Mouse (Mus musculus): Measurements from ENCODE around the gene Cd47.

The Cd47 gene

GRCm38 (mm10) chr16:49799597-49800561, at the start of gene Cd47:
Cd47 (plus strand) TSS chr16:49800533.
- no peaks in the 10 kb centered on the region for H3K36me3 ChIP-seq (ENCODE audit: insufficient read depth, low read length)
- TF ChIP-seq CTCF (conservative IDR thresholded peaks at IDR 0.05; ENCODE audit: low read length) (no peak), NANOG (IDR thresholded peaks at IDR 0.05; ENCODE audit: borderline replicate concordance, low read length) (no peak), POU5F1 (IDR thresholded peaks at IDR 0.05; ENCODE audit: borderline replicate concordance, low read length) (no peak)
- no peaks in the 10 kb centered on the region for H3K9me3 ChIP-seq (ENCODE audit: low read length)
- no peak within 1 kb of the TSS for H3K4me3 ChIP-seq (replicated peaks; ENCODE audit: low read length)
- peaks cover 25% of the 10 kb centered on the region for H3K27me3 ChIP-seq (ENCODE audit: insufficient read depth, low read length)
- peaks cover 43% of the 10 kb centered on the region for H3K4me1 ChIP-seq (replicated peaks; ENCODE audit: low read depth, low read length)

GRCm38 (mm10) chr16:49752906-49753305, 47.4 kb upstream of the Cd47 start:
- Histone ChIP-seq H3K9me3 (ENCODE audit: low read length) (no peaks in the 10 kb centered on the region), H3K4me3 (replicated peaks; ENCODE audit: low read length) (no peak overlapping the region), H3K27me3 (ENCODE audit: insufficient read depth, low read length) (no peaks in the 10 kb centered on the region), H3K4me1 (replicated peaks; ENCODE audit: low read depth, low read length) (no peaks in the 10 kb centered on the region; the same call in 1 of the 2 replicates), H3K36me3 (ENCODE audit: insufficient read depth, low read length) (no peaks in the 10 kb centered on the region)
- TF ChIP-seq CTCF (conservative IDR thresholded peaks at IDR 0.05; ENCODE audit: low read length) (no peak), NANOG (IDR thresholded peaks at IDR 0.05; ENCODE audit: borderline replicate concordance, low read length) (no peak), POU5F1 (IDR thresholded peaks at IDR 0.05; ENCODE audit: borderline replicate concordance, low read length) (no peak)

- TF ChIP-seq POU5F1 (IDR thresholded peaks at IDR 0.05; ENCODE audit: borderline replicate concordance, low read length) = no peak
- H3K4me3 ChIP-seq (replicated peaks; ENCODE audit: low read length) = no peak overlapping the region
- H3K4me1 ChIP-seq (replicated peaks; ENCODE audit: low read depth, low read length) = no peaks in the 10 kb centered on the region; the same call in 1 of the 2 replicates
- H3K36me3 ChIP-seq (ENCODE audit: insufficient read depth, low read length) = no peaks in the 10 kb centered on the region
- H3K9me3 ChIP-seq (ENCODE audit: low read length) = no peaks in the 10 kb centered on the region
- no peaks in the 10 kb centered on the region for H3K27me3 ChIP-seq (ENCODE audit: insufficient read depth, low read length)
Observed at GRCm38 (mm10) chr16:49753318-49753717, 47.0 kb upstream of the Cd47 start.

- 0 out of 2 replicates have a peak overlapping the region, but pooled peaks have one; percentile 7 for H3K4me3 ChIP-seq (replicated peaks; ENCODE audit: low read length)
- no peaks in the 10 kb centered on the region for H3K27me3 ChIP-seq (ENCODE audit: insufficient read depth, low read length)
- TF ChIP-seq NANOG (IDR thresholded peaks at IDR 0.05; ENCODE audit: borderline replicate concordance, low read length) (no peak), POU5F1 (IDR thresholded peaks at IDR 0.05; ENCODE audit: borderline replicate concordance, low read length) (no peak), CTCF (conservative IDR thresholded peaks at IDR 0.05; ENCODE audit: low read length) (no peak)
- no peaks in the 10 kb centered on the region for H3K4me1 ChIP-seq (replicated peaks; ENCODE audit: low read depth, low read length)
- H3K9me3 ChIP-seq (ENCODE audit: low read length) = no peaks in the 10 kb centered on the region
- H3K36me3 ChIP-seq (ENCODE audit: insufficient read depth, low read length) = no peaks in the 10 kb centered on the region
Observed at GRCm38 (mm10) chr16:49760517-49761203, 39.7 kb upstream of the Cd47 start.

- no peaks in the 10 kb centered on the region for H3K9me3 ChIP-seq (ENCODE audit: low read length)
- no peak for TF ChIP-seq CTCF (conservative IDR thresholded peaks at IDR 0.05; ENCODE audit: low read length)
- TF ChIP-seq POU5F1 (IDR thresholded peaks at IDR 0.05; ENCODE audit: borderline replicate concordance, low read length) = no peak
- TF ChIP-seq NANOG (IDR thresholded peaks at IDR 0.05; ENCODE audit: borderline replicate concordance, low read length) = no peak
- no peak overlapping the region for H3K4me3 ChIP-seq (replicated peaks; ENCODE audit: low read length)
Observed at GRCm38 (mm10) chr16:49761981-49762380, 38.4 kb upstream of the Cd47 start.

DNA sequence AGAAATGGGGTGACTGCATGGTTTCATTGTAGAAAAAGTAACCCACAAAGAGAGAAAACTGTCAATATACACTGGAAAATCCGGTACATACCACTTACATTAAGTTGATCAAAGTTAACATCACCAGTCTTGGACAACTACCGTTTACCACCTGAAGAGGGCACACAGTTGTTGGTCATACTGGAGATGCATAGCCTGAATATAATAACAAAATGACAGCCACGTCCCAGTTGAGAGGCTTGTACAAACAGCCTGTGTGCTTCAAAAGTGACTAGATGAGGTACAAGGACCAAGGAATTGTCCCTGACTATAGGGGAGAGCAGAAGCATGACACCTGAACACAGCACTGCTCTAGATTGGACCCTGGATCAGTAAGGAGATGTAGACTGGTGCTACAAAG, 34.0 kb upstream of the Cd47 start:
- no peak overlapping the region for H3K4me3 ChIP-seq (replicated peaks; ENCODE audit: low read length)
- no peak for TF ChIP-seq POU5F1 (IDR thresholded peaks at IDR 0.05; ENCODE audit: borderline replicate concordance, low read length)
- H3K9me3 ChIP-seq (ENCODE audit: low read length) = no peaks in the 10 kb centered on the region
- no peaks in the 10 kb centered on the region for H3K27me3 ChIP-seq (ENCODE audit: insufficient read depth, low read length)
- H3K36me3 ChIP-seq (ENCODE audit: insufficient read depth, low read length) = no peaks in the 10 kb centered on the region
- peaks cover 15% of the 10 kb centered on the region for H3K4me1 ChIP-seq (replicated peaks; ENCODE audit: low read depth, low read length)

More at GRCm38 (mm10) chr16:49761981-49762380, 38.4 kb upstream of the Cd47 start:
- no peaks in the 10 kb centered on the region for H3K36me3 ChIP-seq (ENCODE audit: insufficient read depth, low read length)
- no peaks in the 10 kb centered on the region for H3K4me1 ChIP-seq (replicated peaks; ENCODE audit: low read depth, low read length)
- H3K27me3 ChIP-seq (ENCODE audit: insufficient read depth, low read length) = no peaks in the 10 kb centered on the region

DNA sequence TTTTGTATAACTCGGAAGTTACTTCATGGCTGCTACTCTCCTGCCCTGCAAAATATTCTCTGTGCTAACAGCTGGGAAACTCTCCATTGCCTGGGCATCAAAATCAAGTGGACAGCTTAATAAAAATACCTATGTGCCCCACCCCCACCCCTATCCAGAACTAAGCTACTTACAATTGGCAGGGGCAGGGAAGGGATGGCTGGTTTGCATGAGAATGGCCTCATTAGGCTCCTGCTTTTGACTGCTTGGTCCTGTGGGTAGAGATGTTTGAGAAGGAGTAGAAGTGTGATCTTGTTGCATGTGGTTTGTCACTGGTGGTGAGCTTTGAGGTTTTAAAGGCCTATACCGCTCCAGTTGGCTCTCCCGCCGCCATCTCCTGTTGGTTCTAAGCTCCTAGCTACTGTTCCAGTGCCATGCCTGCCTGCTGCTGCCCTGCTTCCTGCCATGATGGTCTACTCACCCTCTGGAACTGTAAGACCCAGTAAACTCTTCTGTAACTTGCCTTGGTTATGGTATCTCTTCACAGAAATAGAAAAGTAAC, 31.8 kb upstream of the Cd47 start:
- Histone ChIP-seq H3K4me3 (replicated peaks; ENCODE audit: low read length) (peak overlapping the region; percentile 5; the same call in 1 of the 2 replicates), H3K4me1 (replicated peaks; ENCODE audit: low read depth, low read length) (peaks cover 15% of the 10 kb centered on the region), H3K27me3 (ENCODE audit: insufficient read depth, low read length) (no peaks in the 10 kb centered on the region), H3K9me3 (ENCODE audit: low read length) (no peaks in the 10 kb centered on the region), H3K36me3 (ENCODE audit: insufficient read depth, low read length) (no peaks in the 10 kb centered on the region)
- peak; percentile 37; the same call in 1 of the 2 replicates for TF ChIP-seq NANOG (IDR thresholded peaks at IDR 0.05; ENCODE audit: borderline replicate concordance, low read length)
- peak; percentile 93 for TF ChIP-seq POU5F1 (IDR thresholded peaks at IDR 0.05; ENCODE audit: borderline replicate concordance, low read length)
- TF ChIP-seq CTCF (conservative IDR thresholded peaks at IDR 0.05; ENCODE audit: low read length) = no peak

GRCm38 (mm10) chr16:49769831-49770261, 30.5 kb upstream of the Cd47 start:
- H3K27me3 ChIP-seq (ENCODE audit: insufficient read depth, low read length) = no peaks in the 10 kb centered on the region
- no peaks in the 10 kb centered on the region for H3K9me3 ChIP-seq (ENCODE audit: low read length)
- no peak overlapping the region for H3K4me3 ChIP-seq (replicated peaks; ENCODE audit: low read length)
- no peaks in the 10 kb centered on the region for H3K36me3 ChIP-seq (ENCODE audit: insufficient read depth, low read length)
- H3K4me1 ChIP-seq (replicated peaks; ENCODE audit: low read depth, low read length) = peaks cover 15% of the 10 kb centered on the region
- TF ChIP-seq POU5F1 (IDR thresholded peaks at IDR 0.05; ENCODE audit: borderline replicate concordance, low read length) = no peak
- no peak for TF ChIP-seq CTCF (conservative IDR thresholded peaks at IDR 0.05; ENCODE audit: low read length)
- TF ChIP-seq NANOG (IDR thresholded peaks at IDR 0.05; ENCODE audit: borderline replicate concordance, low read length) = no peak

All from E14TG2a.4 (cell line).